Mouse (Mus musculus): ENCODE data around the gene C1qc. TPM values are rescaled to one million over a fixed set of nuclear protein-coding genes. Genes with fewer than 3 reads are reported as not detected.

Gene C1qc
- polyA plus RNA-seq, 1 experiment from 2014 or later, result 25.5 TPM

GRCm38 (mm10) chr4:136893691-136894543, 1.1 kb upstream of the C1qc start:
- peak; percentile 92 for ATAC-seq (ENCODE audit: low read depth)
- 5% methylated on average over 9 of the region's 9 CpGs for WGBS
- no peak overlapping the region for H3K27ac ChIP-seq (replicated peaks)
- H3K9ac ChIP-seq, result no peak overlapping the region
- no peak overlapping the region for H3K4me3 ChIP-seq
- no peak overlapping the region for H3K4me2 ChIP-seq
- H3K4me1 ChIP-seq (replicated peaks), result peaks cover 9% of the 10 kb centered on the region
- peaks cover 49% of the 10 kb centered on the region for H3K27me3 ChIP-seq
- no peaks in the 10 kb centered on the region for H3K36me3 ChIP-seq
- H3K9me3 ChIP-seq, result no peaks in the 10 kb centered on the region

- 57% methylated on average over 7 of the region's 7 CpGs for WGBS
- Histone ChIP-seq H3K9ac (no peak overlapping the region), H3K27me3 (peaks cover 45% of the 10 kb centered on the region), H3K4me3 (no peak overlapping the region), H3K9me3 (no peaks in the 10 kb centered on the region), H3K4me2 (no peak overlapping the region), H3K36me3 (no peaks in the 10 kb centered on the region), H3K27ac (replicated peaks) (no peak overlapping the region), H3K4me1 (replicated peaks) (peaks cover 9% of the 10 kb centered on the region)
- no peak for ATAC-seq (ENCODE audit: low read depth)
Observed at GRCm38 (mm10) chr4:136892371-136892770, 494 bp downstream of the C1qc start.

GRCm38 (mm10) chr4:136891115-136891514, 1.8 kb downstream of the C1qc start:
- Histone ChIP-seq H3K36me3 (no peaks in the 10 kb centered on the region), H3K27ac (replicated peaks) (no peak overlapping the region), H3K9ac (no peak overlapping the region), H3K4me2 (no peak overlapping the region), H3K4me3 (no peak overlapping the region), H3K4me1 (replicated peaks) (peaks cover 5% of the 10 kb centered on the region), H3K9me3 (no peaks in the 10 kb centered on the region), H3K27me3 (peaks cover 33% of the 10 kb centered on the region)
- 84% methylated on average over 4 of the region's 4 CpGs for WGBS
- ATAC-seq (ENCODE audit: low read depth), result no peak

GRCm38 (mm10) chr4:136889981-136890380, 2.9 kb downstream of the C1qc start:
- no peak overlapping the region for H3K27ac ChIP-seq (replicated peaks)
- H3K4me2 ChIP-seq, result no peak overlapping the region
- H3K36me3 ChIP-seq, result no peaks in the 10 kb centered on the region
- 86% methylated on average over 15 of the region's 15 CpGs for WGBS
- no peaks in the 10 kb centered on the region for H3K9me3 ChIP-seq
- H3K4me1 ChIP-seq (replicated peaks), result 0 out of 2 replicates have a peak, but pooled peaks cover 4% of the 10 kb centered on the region
- H3K27me3 ChIP-seq, result peaks cover 22% of the 10 kb centered on the region
- H3K4me3 ChIP-seq, result no peak overlapping the region
- ATAC-seq (ENCODE audit: low read depth), result no peak
- H3K9ac ChIP-seq, result no peak overlapping the region

GRCm38 (mm10) chr4:136887714-136888113, 5.2 kb downstream of the C1qc start:
- Histone ChIP-seq H3K4me2 (no peak overlapping the region), H3K36me3 (no peaks in the 10 kb centered on the region), H3K4me3 (no peak overlapping the region), H3K9me3 (no peaks in the 10 kb centered on the region), H3K4me1 (replicated peaks) (0 out of 2 replicates have a peak, but pooled peaks cover 4% of the 10 kb centered on the region), H3K27me3 (peaks cover 9% of the 10 kb centered on the region), H3K9ac (no peak overlapping the region), H3K27ac (replicated peaks) (no peak overlapping the region)
- 73% methylated on average over 5 of the region's 5 CpGs for WGBS
- no peak for ATAC-seq (ENCODE audit: low read depth)

- no peaks in the 10 kb centered on the region for H3K9me3 ChIP-seq
- no peak within 1 kb of the TSS for H3K4me2 ChIP-seq
- ATAC-seq (ENCODE audit: low read depth), result no peak
- H3K4me1 ChIP-seq (replicated peaks), result 0 out of 2 replicates have a peak, but pooled peaks cover 4% of the 10 kb centered on the region
- 0 out of 2 replicates have a peak within 1 kb of the TSS, but pooled peaks have one; percentile 3 for H3K27ac ChIP-seq (replicated peaks)
- no peak within 1 kb of the TSS for H3K4me3 ChIP-seq
- H3K36me3 ChIP-seq, result no peaks in the 10 kb centered on the region
- 72% methylated on average over 7 of the region's 7 CpGs for WGBS
- no peak within 1 kb of the TSS for H3K9ac ChIP-seq
- H3K27me3 ChIP-seq, result peaks cover 3% of the 10 kb centered on the region; the same call in 1 of the 2 replicates
Observed at GRCm38 (mm10) chr4:136886101-136886500, 6.8 kb downstream of the C1qc start, which contains the start of gene C1qb. Gene C1qb, minus strand, starts transcription at chr4:136886187.

- no peaks in the 10 kb centered on the region for H3K9me3 ChIP-seq
- no peaks in the 10 kb centered on the region for H3K4me1 ChIP-seq (replicated peaks)
- no peaks in the 10 kb centered on the region for H3K36me3 ChIP-seq
- no peak overlapping the region for H3K9ac ChIP-seq
- H3K4me2 ChIP-seq, result no peak overlapping the region
- no peak for ATAC-seq (ENCODE audit: low read depth)
- 0 out of 2 replicates have a peak, but pooled peaks cover 3% of the 10 kb centered on the region for H3K27me3 ChIP-seq
- H3K4me3 ChIP-seq, result no peak overlapping the region
- 24% methylated on average over 5 of the region's 5 CpGs for WGBS
- H3K27ac ChIP-seq (replicated peaks), result no peak overlapping the region
Observed at GRCm38 (mm10) chr4:136878601-136879000, 14.3 kb downstream of the C1qc start.

- no peak overlapping the region for H3K4me2 ChIP-seq
- 0 out of 2 replicates have a peak, but pooled peaks cover 2% of the 10 kb centered on the region for H3K27me3 ChIP-seq
- no peaks in the 10 kb centered on the region for H3K4me1 ChIP-seq (replicated peaks)
- no peaks in the 10 kb centered on the region for H3K36me3 ChIP-seq
- no peaks in the 10 kb centered on the region for H3K9me3 ChIP-seq
- no peak overlapping the region for H3K9ac ChIP-seq
- no peak for ATAC-seq (ENCODE audit: low read depth)
- no peak overlapping the region for H3K27ac ChIP-seq (replicated peaks)
- WGBS, result 55% methylated on average over 8 of the region's 8 CpGs
- H3K4me3 ChIP-seq, result no peak overlapping the region
Observed at GRCm38 (mm10) chr4:136878171-136878570, 14.7 kb downstream of the C1qc start.

- Histone ChIP-seq H3K27ac (replicated peaks) (no peak overlapping the region), H3K36me3 (no peaks in the 10 kb centered on the region), H3K4me1 (replicated peaks) (no peaks in the 10 kb centered on the region), H3K4me2 (no peak overlapping the region), H3K9ac (no peak overlapping the region), H3K9me3 (no peaks in the 10 kb centered on the region), H3K4me3 (no peak overlapping the region), H3K27me3 (no peaks in the 10 kb centered on the region)
- ATAC-seq (ENCODE audit: low read depth), result no peak; the same call in 1 of the 2 replicates
- 24% methylated on average over 7 of the region's 7 CpGs for WGBS
Observed at GRCm38 (mm10) chr4:136876971-136877370, 15.9 kb downstream of the C1qc start.

GRCm38 (mm10) chr4:136875012-136875411, 17.9 kb downstream of the C1qc start:
- Histone ChIP-seq H3K9me3 (no peaks in the 10 kb centered on the region), H3K4me3 (no peak overlapping the region), H3K4me1 (replicated peaks) (no peaks in the 10 kb centered on the region), H3K9ac (no peak overlapping the region), H3K36me3 (no peaks in the 10 kb centered on the region), H3K27me3 (no peaks in the 10 kb centered on the region), H3K27ac (replicated peaks) (no peak overlapping the region), H3K4me2 (no peak overlapping the region)
- WGBS, result 91% methylated on average over 14 of the region's 14 CpGs
- ATAC-seq (ENCODE audit: low read depth), result no peak

GRCm38 (mm10) chr4:136868371-136868770, 24.5 kb downstream of the C1qc start:
- 81% methylated on average over 6 of the region's 6 CpGs for WGBS
- Histone ChIP-seq H3K9me3 (no peaks in the 10 kb centered on the region), H3K36me3 (no peaks in the 10 kb centered on the region), H3K4me2 (no peak overlapping the region), H3K9ac (no peak overlapping the region), H3K4me3 (no peak overlapping the region), H3K27me3 (no peaks in the 10 kb centered on the region), H3K27ac (replicated peaks) (no peak overlapping the region), H3K4me1 (replicated peaks) (peaks cover 37% of the 10 kb centered on the region)
- no peak for ATAC-seq (ENCODE audit: low read depth)

GRCm38 (mm10) chr4:136867690-136868345, 25.0 kb downstream of the C1qc start:
- no peak overlapping the region for H3K9ac ChIP-seq
- 0 out of 2 replicates have a peak overlapping the region, but pooled peaks have one; percentile 11 for H3K4me2 ChIP-seq
- H3K9me3 ChIP-seq, result no peaks in the 10 kb centered on the region
- 0 out of 2 replicates have a peak, but pooled peaks have one; percentile 32 for ATAC-seq (ENCODE audit: low read depth)
- H3K27me3 ChIP-seq, result no peaks in the 10 kb centered on the region; the same call in 1 of the 2 replicates
- H3K4me1 ChIP-seq (replicated peaks), result peaks cover 37% of the 10 kb centered on the region
- H3K4me3 ChIP-seq, result no peak overlapping the region
- 10% methylated on average over 12 of the region's 12 CpGs for WGBS
- H3K36me3 ChIP-seq, result no peaks in the 10 kb centered on the region
- 0 out of 2 replicates have a peak overlapping the region, but pooled peaks have one; percentile 3 for H3K27ac ChIP-seq (replicated peaks)

All from neural tube, embryonic 13.5 days (tissue).